17 mouse cellular contexts compared by ENCODE assay signal in the genomic region with DNA sequence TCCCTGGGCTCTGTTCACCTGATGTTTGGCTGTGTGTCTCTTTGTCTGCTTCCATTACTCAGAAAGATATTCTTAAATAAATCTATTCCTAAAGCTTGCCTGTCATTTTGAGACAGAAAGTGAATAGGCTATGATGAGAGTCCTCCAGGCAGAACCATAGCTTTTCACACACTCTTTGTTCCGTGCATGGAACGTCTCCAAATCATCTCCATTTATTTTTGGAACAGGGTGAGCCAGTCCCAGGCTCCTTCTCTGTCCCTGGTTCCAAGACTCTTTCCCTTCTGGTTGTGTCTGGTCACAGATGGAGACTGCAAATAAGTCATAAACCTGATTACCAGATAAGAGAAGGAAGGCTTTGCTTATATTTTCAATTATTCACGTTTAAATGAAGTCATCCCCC. TPM values are rescaled to one million over a fixed set of nuclear protein-coding genes. Genes with fewer than 3 reads are reported as not detected.
"Had no signal": no experiment of that assay in that cellular context is flagged by ENCODE, and none has a peak within 500 bp of the region (broad histone marks: within the 10 kb centered on the region; RNA-seq: fewer than 3 reads in every experiment).

No protein-coding gene starts in this region.

- H3K9ac ChIP-seq: limb, embryonic 13.5 days; lung, embryonic 14.5 days; neural tube, embryonic 13.5 days; stomach, embryonic 15.5 days had no signal

- H3K36me3 ChIP-seq: limb, embryonic 13.5 days; neural tube, embryonic 13.5 days; stomach, embryonic 15.5 days had no signal

- ATAC-seq: midbrain, embryonic 16.5 days had no signal

- H3K9me3 ChIP-seq: limb, embryonic 13.5 days; neural tube, embryonic 13.5 days; stomach, embryonic 15.5 days had no signal

- H3K4me2 ChIP-seq: limb, embryonic 13.5 days; lung, embryonic 14.5 days; midbrain, embryonic 11.5 days; neural tube, embryonic 13.5 days; stomach, embryonic 15.5 days had no signal

- H3K27ac ChIP-seq: layer of hippocampus, adult 2 months; limb, embryonic 13.5 days; neural tube, embryonic 13.5 days; stomach, embryonic 15.5 days had no signal

- DNase-seq: kidney, postnatal 10 days; kidney, postnatal 4 days; left cerebral cortex, postnatal 4 days; lung, embryonic 14.5 days; lung, postnatal 10 days; lung, postnatal 4 days; retina, postnatal 1 day; right cerebral cortex, postnatal 14 days; thymus, adult 2 months; thymus, postnatal 25 days had no signal

- H3K4me1 ChIP-seq: stomach, embryonic 15.5 days had no signal

- H3K4me3 ChIP-seq: layer of hippocampus, adult 2 months; limb, embryonic 13.5 days; neural tube, embryonic 13.5 days; stomach, embryonic 15.5 days had no signal

- H3K27me3 ChIP-seq: limb, embryonic 13.5 days; neural tube, embryonic 13.5 days; stomach, embryonic 15.5 days had no signal

RNA-seq across cellular contexts. Expression of gene Kif5c, which starts 22.8 kb away (rescaled TPM):
- polyA plus RNA-seq: liver, adult 2 months had no signal
